Mouse (Mus musculus): Measurements from ENCODE around the gene Pip5k1c.

- TF ChIP-seq E2F4 (IDR thresholded peaks at IDR 0.05; ENCODE audit: insufficient read depth): no peak
- no peak for TF ChIP-seq POLR2A (IDR thresholded peaks at IDR 0.05; ENCODE audit: insufficient read length, low read depth)
- TF ChIP-seq USF1 (IDR thresholded peaks at IDR 0.05; ENCODE audit: low read depth): no peak
- TF ChIP-seq CEBPB (IDR thresholded peaks at IDR 0.05; ENCODE audit: insufficient read depth, poor library complexity, severe bottlenecking): no peak
- no peak for TF ChIP-seq POLR2AphosphoS2 (IDR thresholded peaks at IDR 0.05; ENCODE audit: insufficient read length, low read depth)
- no peak for TF ChIP-seq SRF (IDR thresholded peaks at IDR 0.05; ENCODE audit: control insufficient read depth, insufficient read length, low read depth)
- peak in 1 of 3 experiments; percentile 45 for TF ChIP-seq MYOG (IDR thresholded peaks at IDR 0.05; ENCODE audit: control insufficient read depth in 1 of 3, insufficient read depth in 1 of 3, insufficient read length in 2 of 3, low read depth in 2 of 3)
- TF ChIP-seq MYOD1 (IDR thresholded peaks at IDR 0.05; ENCODE audit: control insufficient read depth in 1 of 3, insufficient read length in 2 of 3, low read depth in 2 of 3): peak in 1 of 3 experiments; percentile 45
- no peak for TF ChIP-seq REST (IDR thresholded peaks at IDR 0.05; ENCODE audit: insufficient read depth, insufficient read length)
- TF ChIP-seq TCF12 (IDR thresholded peaks at IDR 0.05; ENCODE audit: insufficient read depth, poor library complexity, severe bottlenecking): no peak
- TF ChIP-seq TCF3 (IDR thresholded peaks at IDR 0.05; ENCODE audit: insufficient read length, low read depth): no peak
Observed at GRCm38 (mm10) chr10:81335393-81336340, 42.9 kb downstream of the Pip5k1c start.

Data from myocyte (in vitro differentiated cells).